Mouse (Mus musculus): Measurements from ENCODE around the gene Sgpl1.

GRCm38 (mm10) chr10:61074643-61075042 lies 72.9 kb downstream of the Sgpl1 start:
- TF ChIP-seq POLR2A (IDR thresholded peaks at IDR 0.05; ENCODE audit: insufficient read depth, low read depth, low read length) = no peak
- TF ChIP-seq CTCF (IDR thresholded peaks at IDR 0.05) = no peak
- no peak for TF ChIP-seq EP300 (IDR thresholded peaks at IDR 0.05; ENCODE audit: insufficient read depth, low read depth, low read length)
